Mouse (Mus musculus): ENCODE data around the gene U2af1l4. TPM values are rescaled to one million over a fixed set of nuclear protein-coding genes. Genes with fewer than 3 reads are reported as not detected.

The U2af1l4 gene
- polyA plus RNA-seq, 1 experiment from 2014 or later = 122 TPM

GRCm38 (mm10) chr7:30556894-30557536 is 6.1 kb upstream of the U2af1l4 start:
- ATAC-seq = no peak
- Histone ChIP-seq H3K4me3 (no peak overlapping the region), H3K4me1 (peaks cover 35% of the 10 kb centered on the region), H3K9me3 (replicated peaks) (no peaks in the 10 kb centered on the region), H3K9ac (no peak overlapping the region), H3K27me3 (no peaks in the 10 kb centered on the region), H3K4me2 (no peak overlapping the region), H3K27ac (no peak overlapping the region), H3K36me3 (ENCODE audit: poor library complexity, severe bottlenecking) (peaks cover 42% of the 10 kb centered on the region)
- WGBS = 89% methylated on average over 18 of the region's 18 CpGs

- Histone ChIP-seq H3K27ac (no peak overlapping the region), H3K9me3 (replicated peaks) (no peaks in the 10 kb centered on the region), H3K9ac (peak overlapping the region; percentile 83; the same call in 1 of the 2 replicates), H3K36me3 (ENCODE audit: poor library complexity, severe bottlenecking) (peaks cover 42% of the 10 kb centered on the region), H3K4me2 (peak overlapping the region; percentile 97), H3K4me1 (peaks cover 34% of the 10 kb centered on the region), H3K27me3 (no peaks in the 10 kb centered on the region), H3K4me3 (peak overlapping the region; percentile 70)
- ATAC-seq = no peak
- WGBS = 90% methylated on average over 13 of the region's 13 CpGs
These were observed 5.1 kb upstream of the U2af1l4 start for GRCm38 (mm10) chr7:30557901-30558514.

- Histone ChIP-seq H3K9ac (peak overlapping the region; percentile 83), H3K4me3 (peak overlapping the region; percentile 70), H3K4me1 (peaks cover 29% of the 10 kb centered on the region), H3K27me3 (no peaks in the 10 kb centered on the region), H3K27ac (peak overlapping the region; percentile 16; the same call in 1 of the 2 replicates), H3K9me3 (replicated peaks) (no peaks in the 10 kb centered on the region), H3K4me2 (peak overlapping the region; percentile 97), H3K36me3 (ENCODE audit: poor library complexity, severe bottlenecking) (peaks cover 40% of the 10 kb centered on the region)
- 18% methylated on average over 12 of the region's 12 CpGs for WGBS
- peak; percentile 0; the same call in 1 of the 2 replicates for ATAC-seq
These were observed 4.3 kb upstream of the U2af1l4 start for GRCm38 (mm10) chr7:30558656-30559442.

- peak; percentile 88 for ATAC-seq
- Histone ChIP-seq H3K27ac (peak within 1 kb of the TSS; percentile 31), H3K9me3 (replicated peaks) (no peaks in the 10 kb centered on the region), H3K9ac (peak within 1 kb of the TSS; percentile 83), H3K27me3 (no peaks in the 10 kb centered on the region), H3K4me2 (peak within 1 kb of the TSS; percentile 97), H3K4me3 (peak within 1 kb of the TSS; percentile 70), H3K36me3 (ENCODE audit: poor library complexity, severe bottlenecking) (peaks cover 34% of the 10 kb centered on the region), H3K4me1 (peaks cover 36% of the 10 kb centered on the region)
- 1% methylated on average over 20 of the region's 20 CpGs for WGBS
These were observed 3.6 kb upstream of the U2af1l4 start, which contains the start of gene Lin37 for GRCm38 (mm10) chr7:30559443-30559954. Gene Lin37 (minus strand): TSS chr7:30559838.

- ATAC-seq = no peak
- Histone ChIP-seq H3K36me3 (ENCODE audit: poor library complexity, severe bottlenecking) (peaks cover 34% of the 10 kb centered on the region), H3K4me1 (peaks cover 37% of the 10 kb centered on the region), H3K4me2 (peak overlapping the region; percentile 97), H3K9ac (no peak overlapping the region), H3K27me3 (no peaks in the 10 kb centered on the region), H3K27ac (peak overlapping the region; percentile 31; the same call in 1 of the 2 replicates), H3K4me3 (no peak overlapping the region), H3K9me3 (replicated peaks) (no peaks in the 10 kb centered on the region)
- WGBS = 56% methylated on average over 2 of the region's 2 CpGs
These were observed 2.8 kb upstream of the U2af1l4 start for GRCm38 (mm10) chr7:30560296-30560695.

- H3K9ac ChIP-seq = peak overlapping the region; percentile 85
- H3K4me2 ChIP-seq = peak overlapping the region; percentile 89
- H3K27me3 ChIP-seq = no peaks in the 10 kb centered on the region
- peak; percentile 19; the same call in 1 of the 2 replicates for ATAC-seq
- H3K9me3 ChIP-seq (replicated peaks) = no peaks in the 10 kb centered on the region
- H3K4me3 ChIP-seq = peak overlapping the region; percentile 75
- H3K36me3 ChIP-seq (ENCODE audit: poor library complexity, severe bottlenecking) = peaks cover 34% of the 10 kb centered on the region
- 2% methylated on average over 27 of the region's 27 CpGs for WGBS
- peak overlapping the region; percentile 63 for H3K27ac ChIP-seq
- H3K4me1 ChIP-seq = peaks cover 37% of the 10 kb centered on the region
These were observed 480 bp upstream of the U2af1l4 start for GRCm38 (mm10) chr7:30562526-30563116.

GRCm38 (mm10) chr7:30563906-30564280 is 792 bp downstream of the U2af1l4 start:
- H3K36me3 ChIP-seq (ENCODE audit: poor library complexity, severe bottlenecking) = peaks cover 42% of the 10 kb centered on the region
- ATAC-seq = no peak
- peak overlapping the region; percentile 85 for H3K9ac ChIP-seq
- 0 out of 2 replicates have a peak overlapping the region, but pooled peaks have one; percentile 85 for H3K27ac ChIP-seq
- H3K4me1 ChIP-seq = peaks cover 26% of the 10 kb centered on the region
- no peaks in the 10 kb centered on the region for H3K9me3 ChIP-seq (replicated peaks)
- peak overlapping the region; percentile 75 for H3K4me3 ChIP-seq
- H3K27me3 ChIP-seq = no peaks in the 10 kb centered on the region
- peak overlapping the region; percentile 89 for H3K4me2 ChIP-seq
- 24% methylated on average over 6 of the region's 6 CpGs for WGBS

GRCm38 (mm10) chr7:30564970-30565571 is 2.0 kb downstream of the U2af1l4 start, which contains the start of gene Igflr1:
Gene Igflr1 (plus strand): TSS chr7:30565427.
- 95% methylated on average over 12 of the region's 12 CpGs for WGBS
- Histone ChIP-seq H3K27ac (no peak within 1 kb of the TSS), H3K27me3 (no peaks in the 10 kb centered on the region), H3K4me1 (peaks cover 20% of the 10 kb centered on the region), H3K36me3 (ENCODE audit: poor library complexity, severe bottlenecking) (peaks cover 54% of the 10 kb centered on the region), H3K9me3 (replicated peaks) (no peaks in the 10 kb centered on the region), H3K4me3 (no peak within 1 kb of the TSS), H3K9ac (no peak within 1 kb of the TSS), H3K4me2 (peak within 1 kb of the TSS; percentile 89)
- no peak for ATAC-seq

GRCm38 (mm10) chr7:30566033-30566432 is 2.9 kb downstream of the U2af1l4 start:
- Histone ChIP-seq H3K9ac (no peak overlapping the region), H3K9me3 (replicated peaks) (no peaks in the 10 kb centered on the region), H3K36me3 (ENCODE audit: poor library complexity, severe bottlenecking) (peaks cover 63% of the 10 kb centered on the region), H3K4me2 (no peak overlapping the region), H3K27ac (no peak overlapping the region), H3K4me1 (peaks cover 17% of the 10 kb centered on the region), H3K4me3 (no peak overlapping the region), H3K27me3 (no peaks in the 10 kb centered on the region)
- ATAC-seq = no peak
- 89% methylated on average over 9 of the region's 9 CpGs for WGBS

- Histone ChIP-seq H3K9ac (no peak overlapping the region), H3K4me3 (no peak overlapping the region), H3K27me3 (no peaks in the 10 kb centered on the region), H3K36me3 (ENCODE audit: poor library complexity, severe bottlenecking) (peaks cover 77% of the 10 kb centered on the region), H3K27ac (no peak overlapping the region), H3K4me2 (no peak overlapping the region), H3K4me1 (peaks cover 12% of the 10 kb centered on the region), H3K9me3 (replicated peaks) (no peaks in the 10 kb centered on the region)
- no peak for ATAC-seq
- 94% methylated on average over 11 of the region's 11 CpGs for WGBS
These were observed 4.5 kb downstream of the U2af1l4 start for GRCm38 (mm10) chr7:30567555-30567954.

GRCm38 (mm10) chr7:30572389-30572788 is 9.3 kb downstream of the U2af1l4 start:
- Histone ChIP-seq H3K27me3 (no peaks in the 10 kb centered on the region), H3K9ac (no peak overlapping the region; the same call in 1 of the 2 replicates), H3K4me2 (no peak overlapping the region), H3K4me3 (no peak overlapping the region), H3K36me3 (ENCODE audit: poor library complexity, severe bottlenecking) (peaks cover 96% of the 10 kb centered on the region), H3K4me1 (no peaks in the 10 kb centered on the region), H3K9me3 (replicated peaks) (no peaks in the 10 kb centered on the region), H3K27ac (no peak overlapping the region)
- 90% methylated on average over 5 of the region's 5 CpGs for WGBS
- no peak for ATAC-seq

Measured in forebrain, embryonic 13.5 days (tissue).